Mouse (Mus musculus) intestine, postnatal 0 days (tissue): ENCODE data around the gene Prkar1a. TPM values are rescaled to one million over a fixed set of nuclear protein-coding genes. Genes with fewer than 3 reads are reported as not detected.

ENCODE experiments used
- ATAC-seq: fragments of 200-750 bp; cut with Nextera tagmentation; 2 replicates; pipeline ENCODE4 v1.8.0; 2017; ENCODE audit warnings: mild to moderate bottlenecking, moderate TSS enrichment, moderate library complexity
- H3K27ac ChIP-seq: fragments of 300-500 bp; sonication (generic); 2 replicates; pipeline ENCODE4 v1.5.1; 2014; ENCODE audit warnings: mild to moderate bottlenecking, low read depth, low read length, moderate library complexity
- H3K27me3 ChIP-seq: fragments of 300-500 bp; sonication (generic); replicated peaks from 2 replicates; pipeline ENCODE4 v1.6.1; 2014; ENCODE audit warnings: low read length, mixed read lengths; ENCODE audit not compliant: control insufficient read depth, insufficient read depth
- H3K36me3 ChIP-seq: fragments of 300-500 bp; sonication (generic); 2 replicates; pipeline ENCODE4 v1.6.1; 2014; ENCODE audit warnings: mild to moderate bottlenecking, moderate library complexity; ENCODE audit not compliant: control insufficient read depth, insufficient read depth
- H3K4me1 ChIP-seq: fragments of 300-500 bp; sonication (generic); replicated peaks from 2 replicates; pipeline ENCODE4 v1.6.1; 2014; ENCODE audit warnings: antibody characterized with exemption, low read length, mixed read lengths; ENCODE audit not compliant: control insufficient read depth, insufficient read depth
- H3K4me2 ChIP-seq: fragments of 300-500 bp; sonication (generic); replicated peaks from 2 replicates; pipeline ENCODE4 v1.6.1; 2014; ENCODE audit warnings: low read depth, mild to moderate bottlenecking, moderate library complexity
- H3K4me3 ChIP-seq: fragments of 300-500 bp; sonication (generic); 2 replicates; pipeline ENCODE4 v1.5.1; 2014; ENCODE audit warnings: low read depth, low read length
- H3K9ac ChIP-seq: fragments of 300-500 bp; sonication (generic); 2 replicates; pipeline ENCODE4 v1.6.1; 2014; ENCODE audit warnings: mild to moderate bottlenecking, low read depth, low read length
- H3K9me3 ChIP-seq: fragments of 300-500 bp; sonication (generic); 2 replicates; pipeline ENCODE4 v1.6.1; 2016; ENCODE audit warnings: mixed run types; ENCODE audit not compliant: control insufficient read depth
- CTCF ChIP-seq: sonication (generic); IDR thresholded peaks from 2 replicates; pipeline ENCODE4 v1.5.1; 2016; ENCODE audit warnings: low read depth, mild to moderate bottlenecking, control low read depth, antibody characterized with exemption, moderate library complexity
- WGBS: fragments of 180-500 bp; shearing (Covaris S2); extraction: QIAGEN DNeasy Blood & Tissue Kit; methylation state at CpG from one replicate; pipeline ENCODE4 v1.1.7; 2014; 5-methylcytosine and 5-hydroxymethylcytosine counted together
- polyA plus RNA-seq: library from polyadenylated mRNA; unstranded; fragments of >200 nt; fragmentation: Nextera tagmentation; extraction: Ambion mirVana; gene quantifications from 2 replicates; pipeline ENCODE4 v1.2.1, GENCODE M21; 2015

Prkar1a gene
- polyA plus RNA-seq, 1 experiment from 2014 or later = 180 TPM

GRCm38 (mm10) chr11:109620356-109620755 lies 28.8 kb upstream of the Prkar1a start:
- no peak overlapping the region for H3K27ac ChIP-seq
- WGBS = 86% methylated on average over 6 of the region's 6 CpGs
- H3K9ac ChIP-seq = no peak overlapping the region
- H3K4me2 ChIP-seq = no peak overlapping the region
- no peaks in the 10 kb centered on the region for H3K9me3 ChIP-seq
- no peak for ATAC-seq
- H3K36me3 ChIP-seq = no peaks in the 10 kb centered on the region
- 0 out of 2 replicates have a peak, but pooled peaks cover 5% of the 10 kb centered on the region for H3K4me1 ChIP-seq
- no peak overlapping the region for H3K4me3 ChIP-seq
- no peak for TF ChIP-seq CTCF
- H3K27me3 ChIP-seq = no peaks in the 10 kb centered on the region

DNA sequence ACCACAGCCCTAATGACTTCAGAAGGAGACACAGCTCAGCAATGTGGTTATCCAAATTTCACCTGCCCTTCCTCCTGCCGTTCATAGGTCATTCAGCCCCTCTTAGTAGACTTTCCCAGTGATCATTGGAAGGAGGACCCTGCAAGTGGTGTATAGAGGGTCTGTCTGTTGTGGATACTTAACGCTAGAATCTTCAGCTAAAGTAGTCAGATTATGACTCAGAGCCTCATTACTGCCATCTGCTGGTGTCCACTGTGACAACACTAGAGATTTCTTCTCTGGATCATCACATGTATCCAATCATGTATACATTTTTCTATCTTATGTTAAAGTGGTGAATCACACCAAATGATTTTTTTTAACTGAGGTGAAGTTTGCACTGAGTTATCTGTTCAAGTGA lies 28.0 kb upstream of the Prkar1a start:
- no peaks in the 10 kb centered on the region for H3K27me3 ChIP-seq
- H3K36me3 ChIP-seq = no peaks in the 10 kb centered on the region
- H3K4me1 ChIP-seq = 0 out of 2 replicates have a peak, but pooled peaks cover 5% of the 10 kb centered on the region
- no peak overlapping the region for H3K4me2 ChIP-seq
- peak; percentile 87 for TF ChIP-seq CTCF
- no peaks in the 10 kb centered on the region for H3K9me3 ChIP-seq
- 11% methylated on average over 2 of the region's 2 CpGs for WGBS
- no peak for ATAC-seq
- H3K9ac ChIP-seq = no peak overlapping the region
- H3K27ac ChIP-seq = no peak overlapping the region
- H3K4me3 ChIP-seq = no peak overlapping the region

DNA sequence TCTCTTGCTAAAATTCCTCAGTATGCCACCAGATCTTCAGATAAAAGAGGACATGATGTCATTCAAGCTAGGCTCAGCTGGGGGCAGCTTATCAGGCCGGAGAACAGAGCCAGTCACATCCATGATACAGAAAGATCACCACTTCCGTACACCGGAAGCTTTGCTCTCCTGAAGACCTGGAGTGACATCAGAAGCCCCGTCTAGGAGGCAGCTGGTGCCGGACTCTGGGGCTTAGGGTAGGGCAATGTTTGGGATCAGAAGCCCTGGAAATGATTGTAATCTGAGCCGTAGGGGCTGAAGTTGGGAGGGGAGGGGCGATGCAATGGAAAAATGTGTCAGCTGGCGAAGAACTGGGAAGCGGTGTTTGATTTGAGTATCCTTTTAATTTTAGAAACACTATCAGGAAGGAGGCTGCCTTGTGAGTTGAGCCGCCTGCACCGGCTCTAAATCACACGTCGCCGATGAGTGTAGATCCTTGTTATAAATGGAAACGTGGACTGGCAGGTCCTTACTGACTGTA lies 26.6 kb upstream of the Prkar1a start:
- no peak overlapping the region; the same call in 1 of the 2 replicates for H3K4me3 ChIP-seq
- no peak overlapping the region for H3K9ac ChIP-seq
- H3K4me2 ChIP-seq = peak overlapping the region; percentile 37
- H3K4me1 ChIP-seq = no peaks in the 10 kb centered on the region
- no peaks in the 10 kb centered on the region for H3K9me3 ChIP-seq
- 23% methylated on average over 15 of the region's 15 CpGs for WGBS
- ATAC-seq = no peak
- no peaks in the 10 kb centered on the region for H3K27me3 ChIP-seq
- TF ChIP-seq CTCF = no peak
- no peak overlapping the region for H3K27ac ChIP-seq
- H3K36me3 ChIP-seq = no peaks in the 10 kb centered on the region

GRCm38 (mm10) chr11:109623238-109623637 lies 26.0 kb upstream of the Prkar1a start:
- H3K27ac ChIP-seq = no peak overlapping the region
- H3K36me3 ChIP-seq = no peaks in the 10 kb centered on the region
- no peak overlapping the region for H3K4me3 ChIP-seq
- no peaks in the 10 kb centered on the region for H3K27me3 ChIP-seq
- no peaks in the 10 kb centered on the region for H3K4me1 ChIP-seq
- 74% methylated on average over 7 of the region's 7 CpGs for WGBS
- no peaks in the 10 kb centered on the region for H3K9me3 ChIP-seq
- H3K4me2 ChIP-seq = no peak overlapping the region
- TF ChIP-seq CTCF = no peak
- ATAC-seq = no peak
- no peak overlapping the region for H3K9ac ChIP-seq

- peak; percentile 61 for TF ChIP-seq CTCF
- H3K27ac ChIP-seq = no peak overlapping the region
- 87% methylated on average over 4 of the region's 4 CpGs for WGBS
- no peak overlapping the region for H3K9ac ChIP-seq
- no peaks in the 10 kb centered on the region for H3K27me3 ChIP-seq
- no peaks in the 10 kb centered on the region for H3K36me3 ChIP-seq
- no peak overlapping the region for H3K4me3 ChIP-seq
- ATAC-seq = no peak
- no peaks in the 10 kb centered on the region for H3K4me1 ChIP-seq
- H3K9me3 ChIP-seq = no peaks in the 10 kb centered on the region
- no peak overlapping the region for H3K4me2 ChIP-seq
Observed at GRCm38 (mm10) chr11:109627648-109628047, 21.6 kb upstream of the Prkar1a start.

DNA sequence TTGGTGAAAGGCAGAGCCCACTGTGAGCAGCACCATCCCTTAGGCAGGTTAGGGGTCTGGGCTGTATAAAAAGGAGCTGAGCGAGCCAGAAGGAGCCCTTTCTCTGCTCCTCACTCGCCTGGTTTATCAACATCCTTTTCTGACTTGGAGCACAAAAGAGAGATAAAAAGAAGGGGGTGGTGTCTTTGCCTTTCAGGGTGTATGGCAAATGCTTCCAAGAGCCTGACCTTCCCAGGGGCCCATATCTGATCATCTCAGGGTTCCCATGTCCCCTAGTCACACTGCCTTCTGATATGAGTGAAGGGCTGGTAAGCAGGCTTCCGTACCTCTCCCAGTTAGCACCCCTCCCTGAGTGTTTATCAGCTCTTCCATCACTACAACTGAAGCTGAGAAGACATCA lies 21.1 kb upstream of the Prkar1a start:
- Histone ChIP-seq H3K27me3 (no peaks in the 10 kb centered on the region), H3K36me3 (no peaks in the 10 kb centered on the region), H3K4me2 (no peak overlapping the region), H3K4me3 (no peak overlapping the region), H3K27ac (no peak overlapping the region), H3K9ac (no peak overlapping the region), H3K9me3 (no peaks in the 10 kb centered on the region), H3K4me1 (no peaks in the 10 kb centered on the region)
- ATAC-seq = no peak
- TF ChIP-seq CTCF = no peak
- WGBS = 84% methylated on average over 3 of the region's 3 CpGs
